Mouse (Mus musculus) erythroblast, adult 5-6 weeks (primary cell): Measurements from ENCODE around the gene Paox. TPM values are rescaled to one million over a fixed set of nuclear protein-coding genes. Genes with fewer than 3 reads are reported as not detected.

ENCODE experiments used
- ATAC-seq: replicated peaks from 2 replicates; pipeline ENCODE4 v1.8.0; 2016; ENCODE audit warnings: moderate number of reproducible peaks, mild to moderate bottlenecking, moderate TSS enrichment, inconsistent platforms; ENCODE audit not compliant: poor library complexity, low FRiP score, severe bottlenecking
- total RNA-seq, 2 experiments: library from RNA; stranded (forward) in 1 of 2; stranded (reverse) in 1 of 2; fragments of 150-400 nt in 1 of 2; fragments of 200-764, 138-1000 nt in 1 of 2; gene quantifications; 2 replicates each; pipeline versions ENCODE4 v1.2.3 to v1.2.4; 2015 to 2017; ENCODE audit warnings: low replicate concordance in 2 of 2

The Paox gene
- total RNA-seq (2015; ENCODE audit: low replicate concordance) (0.84 and 3.3 TPM in 2 replicates), total RNA-seq (2017; ENCODE audit: low replicate concordance) (1.2 and 7.9 TPM in 2 replicates)

GRCm38 (mm10) chr7:140115583-140116328 is at the start of gene Paox:
TSS of gene Paox (plus strand) at chr7:140115799.
- ATAC-seq = peak; percentile 75

- no peak for ATAC-seq
These were observed 48.2 kb upstream of the Paox start for GRCm38 (mm10) chr7:140067397-140067796.

- no peak for ATAC-seq
These were observed 45.4 kb upstream of the Paox start for GRCm38 (mm10) chr7:140070042-140070711.

DNA sequence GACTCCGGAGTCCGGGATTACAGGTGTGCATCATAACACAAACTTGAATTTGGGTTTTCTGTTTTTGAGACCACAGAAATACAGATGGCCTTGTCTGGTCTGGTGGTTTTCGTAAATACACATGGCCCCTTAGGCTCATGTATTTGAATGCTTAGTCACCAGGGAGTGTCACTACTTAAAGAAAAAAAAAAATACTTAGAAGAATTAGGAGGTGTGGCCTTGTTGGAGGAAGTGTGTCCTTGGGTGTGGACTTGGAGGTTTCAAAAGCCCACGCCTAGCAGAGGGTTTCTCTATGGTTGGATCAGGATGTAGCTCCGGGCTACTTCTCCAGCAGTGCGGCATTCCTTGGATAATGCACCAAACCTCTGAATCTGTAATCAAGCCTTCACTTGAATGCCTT is 37.9 kb upstream of the Paox start:
- ATAC-seq = no peak

- ATAC-seq = no peak
These were observed 36.9 kb upstream of the Paox start for GRCm38 (mm10) chr7:140078711-140079110.

DNA sequence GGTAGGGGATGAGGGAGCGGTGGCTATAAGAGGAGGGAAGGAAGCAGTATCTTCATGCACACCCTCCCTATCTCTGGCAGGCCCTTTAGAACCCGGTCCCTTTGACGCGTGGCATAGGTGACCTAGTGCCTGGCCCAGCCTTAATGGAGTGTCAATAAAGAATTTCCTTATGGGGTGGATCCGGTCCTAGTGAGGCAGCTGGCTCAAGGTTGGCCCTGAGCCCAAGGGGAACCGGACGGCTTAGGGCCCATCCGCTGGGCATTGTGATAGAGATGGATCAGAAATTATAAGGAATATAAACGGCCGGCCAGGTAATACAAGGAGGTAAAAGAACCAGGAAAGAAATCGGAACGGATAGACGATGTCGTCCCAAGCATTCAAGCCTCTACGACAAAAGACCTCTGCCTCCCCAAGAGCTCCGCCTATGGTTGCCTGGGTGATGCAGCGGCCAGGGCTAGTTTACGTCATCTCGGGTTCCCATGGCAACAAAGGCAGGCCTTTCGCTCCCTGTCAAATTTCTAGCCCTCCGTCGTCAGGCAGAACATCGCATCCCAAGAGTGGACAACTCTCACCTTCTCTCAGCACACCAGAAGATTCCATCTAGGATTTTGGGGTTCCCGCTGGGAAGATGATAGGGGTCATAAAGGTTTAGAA is 35.0 kb upstream of the Paox start:
- ATAC-seq = no peak

DNA sequence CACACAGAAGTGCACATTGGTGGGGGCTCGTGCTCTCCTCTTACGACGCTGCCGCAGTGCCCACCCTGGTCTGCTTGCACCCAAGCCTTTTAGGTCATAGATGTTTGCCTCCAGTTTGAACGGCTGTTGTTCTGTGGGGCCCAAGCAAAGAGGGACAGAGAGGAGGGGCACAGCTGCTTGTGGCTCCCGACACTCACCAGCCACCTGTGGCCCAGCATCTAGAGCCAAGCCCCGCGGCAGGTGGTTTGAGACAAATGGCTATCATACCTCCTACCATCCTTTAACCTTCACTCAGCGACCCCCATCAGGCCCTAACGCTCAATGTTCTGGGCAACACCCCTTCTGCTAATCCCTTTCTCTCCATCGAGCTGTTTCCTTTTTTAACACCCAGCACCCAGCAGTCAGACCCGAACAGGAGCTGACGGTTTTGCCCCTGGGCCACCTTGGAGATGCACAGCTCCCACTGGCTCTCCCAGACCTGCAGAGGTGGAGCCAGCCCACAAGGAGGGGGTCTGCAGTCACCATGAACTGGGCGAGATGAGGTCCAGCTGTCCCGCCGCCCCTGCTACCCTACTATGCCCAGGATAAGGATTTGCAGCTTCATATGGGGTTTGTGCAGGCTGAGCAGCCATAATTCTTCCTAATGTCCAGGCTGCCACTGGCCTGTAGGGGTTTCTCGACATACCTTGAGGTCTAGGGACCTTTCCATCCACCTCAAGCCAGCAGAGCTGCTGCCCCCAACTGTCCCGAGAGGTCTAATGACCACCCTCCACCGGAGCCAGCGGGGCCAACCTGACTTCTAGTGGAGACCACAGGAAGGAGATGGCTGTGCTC is 34.0 kb upstream of the Paox start:
- ATAC-seq = no peak

DNA sequence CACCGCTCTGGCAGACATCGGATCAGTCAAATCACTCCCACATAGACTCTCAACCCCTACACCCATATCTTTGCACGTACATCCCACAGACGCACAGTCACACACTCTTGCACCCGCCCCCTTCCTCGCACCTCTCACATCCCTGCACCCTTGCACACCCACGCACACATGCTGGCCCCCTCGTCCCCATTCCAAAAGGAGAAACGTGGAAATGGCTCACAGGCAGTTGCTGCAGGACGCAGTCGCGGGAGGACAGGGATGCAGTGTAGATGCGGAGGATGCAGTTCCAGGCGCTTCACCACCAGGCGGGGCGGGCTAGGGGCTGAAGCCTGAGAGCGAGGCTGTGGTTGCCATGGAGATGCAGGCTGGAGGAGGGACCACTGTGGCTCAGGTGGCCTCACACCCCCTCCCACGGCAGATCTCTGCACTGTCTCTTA is 33.3 kb upstream of the Paox start, which contains the start of gene Caly:
Gene Caly, minus strand, starts transcription at position 307 of the 437 bp plus-strand sequence.
- ATAC-seq = 0 out of 2 replicates have a peak, but pooled peaks have one; percentile 41

GRCm38 (mm10) chr7:140090601-140091000 is 25.0 kb upstream of the Paox start:
- ATAC-seq = no peak

DNA sequence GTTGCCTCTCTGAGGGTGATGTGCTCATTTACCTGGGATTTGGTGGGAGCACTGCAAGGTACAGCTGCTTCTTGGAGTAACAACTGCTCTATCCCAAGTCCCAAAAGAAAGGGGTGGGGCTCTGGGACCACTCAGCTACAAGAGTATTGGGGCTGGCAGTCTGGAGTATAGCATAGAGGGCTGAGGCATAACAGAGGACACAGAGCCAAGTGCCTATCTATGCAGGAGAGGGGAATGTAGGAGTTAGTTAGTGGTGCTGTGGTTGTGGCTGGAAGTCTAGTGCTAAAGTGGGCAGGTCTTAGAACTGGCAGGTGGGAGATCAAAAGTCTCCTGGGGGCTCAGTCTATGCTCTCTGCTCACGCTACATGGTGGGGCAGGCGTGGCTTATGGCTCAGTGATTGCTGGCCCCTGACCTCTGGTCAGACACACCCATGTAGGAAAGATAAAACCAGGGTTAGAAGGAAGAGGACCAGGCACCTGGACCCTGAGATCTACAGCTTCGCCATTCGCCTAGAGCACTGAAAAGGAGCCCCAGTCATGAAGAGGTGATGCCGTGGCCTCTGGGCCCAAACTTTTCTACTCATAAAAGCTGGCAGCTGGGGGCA is 22.6 kb upstream of the Paox start, which contains the start of gene Prap1:
Gene Prap1, plus strand, starts transcription at position 472 of the 605 bp plus-strand sequence.
- no peak for ATAC-seq

GRCm38 (mm10) chr7:140094954-140095353 is 20.6 kb upstream of the Paox start:
- no peak for ATAC-seq

DNA sequence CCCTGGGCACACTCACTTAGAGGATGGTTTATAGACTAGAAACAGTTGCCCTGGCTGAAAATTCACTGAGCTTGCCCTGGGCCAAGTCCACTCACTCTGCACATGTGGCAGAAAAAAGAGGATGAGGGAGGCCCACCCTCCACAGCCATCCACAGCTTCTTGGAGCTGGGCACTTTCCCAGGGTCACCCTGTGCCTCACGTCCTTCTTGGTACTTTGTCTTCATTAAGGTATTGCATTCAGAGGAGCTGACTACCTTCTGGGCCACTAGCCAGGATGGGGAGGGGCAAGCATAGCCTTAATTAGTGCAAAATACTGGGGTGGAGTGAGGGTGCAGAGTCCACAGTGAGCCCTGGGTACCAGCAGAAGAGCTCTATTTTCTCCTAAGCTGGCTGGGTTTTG is 20.0 kb upstream of the Paox start:
- no peak for ATAC-seq

- ATAC-seq = no peak
These were observed 19.5 kb upstream of the Paox start for GRCm38 (mm10) chr7:140096055-140096454.

- no peak for ATAC-seq
These were observed 17.1 kb upstream of the Paox start for GRCm38 (mm10) chr7:140098466-140098865.

- no peak for ATAC-seq
These were observed 14.1 kb upstream of the Paox start for GRCm38 (mm10) chr7:140101498-140101897.

- peak; percentile 81 for ATAC-seq
These were observed 13.4 kb upstream of the Paox start, which contains the start of gene Fuom for GRCm38 (mm10) chr7:140101993-140102860. TSS of gene Fuom (minus strand) at chr7:140102441.

- no peak for ATAC-seq
These were observed 11.6 kb upstream of the Paox start for GRCm38 (mm10) chr7:140104009-140104408.

GRCm38 (mm10) chr7:140111943-140112342 is 3.7 kb upstream of the Paox start:
- ATAC-seq = no peak
